Mouse (Mus musculus) heart, adult 2 months (tissue): ENCODE data around the gene Snx13. TPM values are rescaled to one million over a fixed set of nuclear protein-coding genes. Genes with fewer than 3 reads are reported as not detected.

ENCODE experiments used
- DNase-seq, 2 experiments: peaks; one replicate each; pipeline ENCODE4 v3.0.0; 2021
- H3K27ac ChIP-seq: fragments of 200-600 bp; 2 replicates; pipeline ENCODE4 v1.8.1; 2022
- H3K27me3 ChIP-seq: fragments of 200-500 bp; 2 replicates; pipeline ENCODE4 v1.6.1; 2012; ENCODE audit warnings: mild to moderate bottlenecking, low read length, inconsistent platforms, mixed read lengths; ENCODE audit not compliant: control insufficient read depth, insufficient read depth
- H3K36me3 ChIP-seq: fragments of 200-500 bp; 2 replicates; pipeline ENCODE4 v1.6.1; 2012; ENCODE audit warnings: low read length, inconsistent platforms; ENCODE audit not compliant: control insufficient read depth, insufficient read depth
- H3K4me1 ChIP-seq: fragments of 200-500 bp; 2 replicates; pipeline ENCODE4 v1.6.1; 2011; ENCODE audit warnings: low read length; ENCODE audit not compliant: control insufficient read depth, insufficient read depth
- H3K4me3 ChIP-seq: fragments of 200-600 bp; 2 replicates; pipeline ENCODE4 v1.8.1; 2022
- H3K79me2 ChIP-seq: fragments of 200-500 bp; replicated peaks from 2 replicates; pipeline ENCODE4 v1.6.1; 2012; ENCODE audit warnings: mild to moderate bottlenecking, inconsistent platforms, low read length, moderate library complexity, mixed read lengths; ENCODE audit not compliant: control insufficient read depth, insufficient read depth
- H3K9ac ChIP-seq: fragments of 200-500 bp; 2 replicates; pipeline ENCODE4 v1.6.1; 2012; ENCODE audit warnings: low read depth, mild to moderate bottlenecking, control low read depth, inconsistent platforms, low read length, mixed read lengths
- CTCF ChIP-seq: fragments of 200-600 bp; IDR thresholded peaks from 2 replicates; pipeline ENCODE4 v1.8.1; 2022; ENCODE audit warnings: antibody characterized with exemption, mild to moderate bottlenecking, moderate library complexity
- EP300 ChIP-seq: fragments of 200-500 bp; IDR thresholded peaks from 2 replicates; pipeline ENCODE4 v1.6.1; 2011; ENCODE audit warnings: low read depth, low read length, control low read depth; ENCODE audit not compliant: insufficient read depth
- POLR2A ChIP-seq: fragments of 200-500 bp; IDR thresholded peaks from 2 replicates; pipeline ENCODE4 v1.6.1; 2011; ENCODE audit warnings: mild to moderate bottlenecking, low read depth, low read length, control low read depth; ENCODE audit not compliant: insufficient read depth
- WGBS: fragments of 180-500 bp; shearing (Covaris S2); methylation state at CpG from one replicate; pipeline ENCODE4 v1.1.7; 2018; 5-methylcytosine and 5-hydroxymethylcytosine counted together
- intact Hi-C: fragments of 180-260 bp; cut with DNase I; formaldehyde crosslinking; loops from one replicate; pipeline ENCODE4 v1.15.1; 2025
- polyA plus RNA-seq: library from polyadenylated mRNA; depleted of rRNA; stranded (reverse); fragments of >200 nt; gene quantifications from 2 replicates; pipeline ENCODE4 v1.2.3, GENCODE M21; 2012
- total RNA-seq, 2 experiments: library from RNA; stranded (reverse); gene quantifications; 2 replicates each; pipeline ENCODE4 v1.2.3; 2021

Snx13 gene
- total and polyA plus RNA-seq, 3 experiments: 10.9 to 63.6 (median 54.5) TPM

DNA sequence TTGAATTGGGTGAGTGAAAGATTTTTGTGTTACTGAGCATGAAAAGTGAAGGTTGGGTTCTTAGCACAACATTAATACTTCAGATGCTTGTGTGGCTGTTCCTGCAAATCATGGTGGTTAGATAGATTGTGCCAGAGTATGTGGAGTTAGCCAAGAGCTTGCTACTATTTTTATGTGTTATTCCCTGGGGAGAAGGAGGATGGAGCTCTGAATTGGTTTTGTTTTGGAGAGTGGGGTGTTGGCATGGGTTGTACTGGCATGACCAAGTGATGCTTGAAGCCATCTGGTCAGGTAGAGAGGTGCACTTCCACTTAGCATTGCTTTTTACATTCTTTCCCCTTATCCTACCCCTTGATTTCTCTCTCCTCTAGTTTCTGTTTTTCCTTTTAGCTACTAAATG is 24.4 kb downstream of the Snx13 start:
- no peak overlapping the region for H3K4me3 ChIP-seq
- H3K27me3 ChIP-seq: no peaks in the 10 kb centered on the region
- no peak for DNase-seq
- H3K79me2 ChIP-seq: peaks cover 8% of the 10 kb centered on the region
- H3K9ac ChIP-seq: no peak overlapping the region
- TF ChIP-seq EP300 (no peak), POLR2A (no peak), CTCF (no peak)
- H3K27ac ChIP-seq: no peak overlapping the region
- intact Hi-C loops: loop anchor here (2.0 kb wide), 1 partner anchor 25 kb away; the partner anchor contains the start of gene Snx13
- peaks cover 8% of the 10 kb centered on the region for H3K4me1 ChIP-seq
- H3K36me3 ChIP-seq: peaks cover 13% of the 10 kb centered on the region

- no peak overlapping the region for H3K4me3 ChIP-seq
- DNase-seq: no peak
- H3K9ac ChIP-seq: no peak overlapping the region
- intact Hi-C loops: no loop called here
- TF ChIP-seq POLR2A (no peak), EP300 (no peak), CTCF (no peak)
- H3K36me3 ChIP-seq: peaks cover 13% of the 10 kb centered on the region
- H3K27ac ChIP-seq: no peak overlapping the region
- H3K4me1 ChIP-seq: peaks cover 6% of the 10 kb centered on the region
- no peaks in the 10 kb centered on the region for H3K27me3 ChIP-seq
- peaks cover 6% of the 10 kb centered on the region for H3K79me2 ChIP-seq
These were observed 25.2 kb downstream of the Snx13 start for GRCm38 (mm10) chr12:35072178-35072577.

DNA sequence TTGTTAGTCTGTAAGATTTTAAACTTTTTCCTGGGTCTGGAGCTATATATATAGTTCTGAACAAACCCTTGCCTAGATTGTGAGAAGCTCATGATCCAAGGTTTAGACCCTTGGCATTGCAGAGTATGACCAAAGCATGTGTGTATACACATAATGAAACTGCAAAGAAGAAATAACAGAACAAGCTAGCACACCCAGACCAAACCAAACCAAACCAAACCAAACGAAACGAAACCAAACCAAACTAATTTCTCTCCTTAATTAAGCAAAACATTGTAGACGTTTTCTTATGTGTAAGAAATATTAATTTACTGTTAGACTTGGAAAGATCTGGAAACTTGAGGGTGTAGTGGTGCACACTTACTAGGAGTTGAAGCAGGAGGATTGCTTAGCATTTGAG is 29.0 kb downstream of the Snx13 start:
- H3K4me3 ChIP-seq: no peak overlapping the region
- peaks cover 6% of the 10 kb centered on the region for H3K36me3 ChIP-seq
- H3K9ac ChIP-seq: no peak overlapping the region
- intact Hi-C loops: no loop called here
- peaks cover 5% of the 10 kb centered on the region for H3K79me2 ChIP-seq
- no peak for TF ChIP-seq CTCF
- no peak for TF ChIP-seq EP300
- TF ChIP-seq POLR2A: no peak
- H3K27ac ChIP-seq: no peak overlapping the region
- peaks cover 1% of the 10 kb centered on the region for H3K4me1 ChIP-seq
- no peaks in the 10 kb centered on the region for H3K27me3 ChIP-seq
- WGBS: 81% methylated on average over 3 of the region's 3 CpGs
- DNase-seq: no peak

GRCm38 (mm10) chr12:35123549-35123948 is 76.6 kb downstream of the Snx13 start:
- H3K9ac ChIP-seq: no peak overlapping the region
- peaks cover 4% of the 10 kb centered on the region; the same call in 1 of the 2 replicates for H3K36me3 ChIP-seq
- intact Hi-C loops: no loop called here
- TF ChIP-seq CTCF: no peak
- TF ChIP-seq EP300: no peak
- TF ChIP-seq POLR2A: no peak
- WGBS: 45% methylated on average over 3 of the region's 3 CpGs
- no peak for DNase-seq
- H3K4me3 ChIP-seq: no peak overlapping the region
- no peaks in the 10 kb centered on the region for H3K4me1 ChIP-seq
- H3K27me3 ChIP-seq: no peaks in the 10 kb centered on the region
- no peak overlapping the region for H3K27ac ChIP-seq
- no peaks in the 10 kb centered on the region for H3K79me2 ChIP-seq

DNA sequence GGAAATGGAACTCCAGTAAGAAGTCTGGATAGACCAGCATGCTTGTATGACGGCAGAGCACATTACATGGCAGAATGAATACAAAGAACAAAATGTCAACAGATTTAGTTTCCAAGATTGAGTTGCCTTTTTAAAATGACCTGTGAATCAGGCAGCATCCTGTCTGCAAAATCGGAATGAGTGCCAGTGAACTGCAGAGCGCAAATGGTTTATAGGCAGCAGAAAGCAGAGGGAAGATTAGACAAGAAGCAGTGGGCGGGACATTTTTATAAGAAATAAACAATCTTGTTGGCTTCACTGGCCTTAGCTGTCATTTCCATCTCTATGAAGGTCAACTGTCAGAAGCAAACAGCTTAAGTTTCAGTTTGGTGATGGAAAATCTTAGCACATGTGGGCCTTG is 106.2 kb downstream of the Snx13 start:
- 75% methylated on average over 4 of the region's 4 CpGs for WGBS
- intact Hi-C loops: no loop called here
- Histone ChIP-seq H3K36me3 (no peaks in the 10 kb centered on the region), H3K4me1 (no peaks in the 10 kb centered on the region), H3K9ac (no peak overlapping the region), H3K4me3 (no peak overlapping the region), H3K79me2 (no peaks in the 10 kb centered on the region), H3K27ac (no peak overlapping the region), H3K27me3 (no peaks in the 10 kb centered on the region)
- DNase-seq: no peak
- TF ChIP-seq POLR2A (no peak), CTCF (no peak), EP300 (no peak)

DNA sequence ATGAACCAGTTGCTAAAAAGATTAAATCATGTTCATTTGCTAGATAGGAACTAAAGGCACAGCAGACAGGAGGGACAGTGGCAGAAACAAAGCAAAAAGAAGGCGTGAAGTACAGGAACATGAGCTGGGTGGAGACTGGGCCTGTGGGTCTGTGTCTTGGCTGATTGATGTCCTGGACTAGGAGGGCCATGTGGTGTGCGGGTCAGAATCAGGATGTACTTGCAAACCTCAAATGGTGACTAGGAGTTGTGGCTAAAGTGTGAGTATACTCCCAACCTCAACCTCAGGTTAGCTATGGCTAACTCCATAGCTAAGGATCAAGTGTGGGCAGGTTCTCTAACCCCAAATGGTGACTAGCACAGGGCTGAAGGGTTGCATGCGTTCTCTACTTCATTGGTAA is 107.2 kb downstream of the Snx13 start:
- no peaks in the 10 kb centered on the region for H3K36me3 ChIP-seq
- H3K27ac ChIP-seq: no peak overlapping the region
- H3K4me1 ChIP-seq: no peaks in the 10 kb centered on the region
- intact Hi-C loops: no loop called here
- TF ChIP-seq POLR2A: no peak
- no peak for TF ChIP-seq EP300
- TF ChIP-seq CTCF: no peak
- no peaks in the 10 kb centered on the region for H3K27me3 ChIP-seq
- 84% methylated on average over 3 of the region's 3 CpGs for WGBS
- DNase-seq: no peak
- no peaks in the 10 kb centered on the region for H3K79me2 ChIP-seq
- no peak overlapping the region for H3K9ac ChIP-seq
- H3K4me3 ChIP-seq: no peak overlapping the region
